Comparison of ENCODE assay signal across 15 mouse cellular contexts in genomic region chr4:134588951-134589350, GRCm38 (mm10). TPM values are rescaled to one million over a fixed set of nuclear protein-coding genes. Genes with fewer than 3 reads are reported as not detected.
DNase-seq lines count a peak whose midpoint lies in the region; ATAC-seq lines count a peak whose summit lies in the region.
"Had no signal": no experiment of that assay in that cellular context is flagged by ENCODE, and none has a peak within 500 bp of the region (broad histone marks: within the 10 kb centered on the region; RNA-seq: fewer than 3 reads in every experiment).

No protein-coding gene starts in this region.

- H3K27me3 ChIP-seq in liver, embryonic 11.5 days (replicated peaks; ENCODE audit: control insufficient read depth, insufficient read depth, low read length): no peaks in the 10 kb centered on the region
- no peaks in the 10 kb centered on the region for H3K27me3 ChIP-seq in lung, embryonic 16.5 days (ENCODE audit: control insufficient read depth, insufficient read depth, low read depth, low read length)
- H3K27me3 ChIP-seq in midbrain, embryonic 15.5 days (replicated peaks): no peaks in the 10 kb centered on the region
- H3K27me3 ChIP-seq: forebrain, embryonic 15.5 days; kidney, embryonic 15.5 days; lung, embryonic 15.5 days had no signal

- H3K9me3 ChIP-seq in liver, embryonic 11.5 days (ENCODE audit: control insufficient read depth, low read length): no peaks in the 10 kb centered on the region
- no peaks in the 10 kb centered on the region for H3K9me3 ChIP-seq in lung, embryonic 16.5 days (ENCODE audit: control insufficient read depth, low read length)
- no peaks in the 10 kb centered on the region for H3K9me3 ChIP-seq in midbrain, embryonic 15.5 days
- H3K9me3 ChIP-seq: embryonic facial prominence, embryonic 15.5 days; forebrain, embryonic 15.5 days; kidney, embryonic 15.5 days; lung, embryonic 15.5 days had no signal

- H3K27ac ChIP-seq in liver, embryonic 11.5 days (ENCODE audit: low read depth, low read length): no peak overlapping the region
- no peak overlapping the region for H3K27ac ChIP-seq in lung, embryonic 16.5 days (ENCODE audit: low read length)
- no peak overlapping the region for H3K27ac ChIP-seq in midbrain, embryonic 15.5 days
- H3K27ac ChIP-seq: embryonic facial prominence, embryonic 15.5 days; forebrain, embryonic 15.5 days; kidney, embryonic 15.5 days; layer of hippocampus, adult 2 months; lung, embryonic 15.5 days had no signal

- no peak for ATAC-seq in liver, embryonic 11.5 days (replicated peaks; ENCODE audit: low FRiP score)
- 0 out of 2 replicates have a peak, but pooled peaks have one; percentile 10 for ATAC-seq in lung, embryonic 16.5 days (ENCODE audit: low read depth)
- peak; percentile 85 for ATAC-seq in monocyte, adult 5-6 weeks (replicated peaks; ENCODE audit: insufficient number of reproducible peaks, low FRiP score, low TSS enrichment, poor library complexity, severe bottlenecking)
- no peak for ATAC-seq in midbrain, embryonic 15.5 days (replicated peaks)
- ATAC-seq in CD4-positive, CD25-positive, alpha-beta regulatory T cell, adult 4 months: no peak
- ATAC-seq: forebrain, embryonic 15.5 days had no signal

- no peak overlapping the region for H3K9ac ChIP-seq in liver, embryonic 11.5 days (ENCODE audit: low read depth, low read length)
- no peak overlapping the region for H3K9ac ChIP-seq in lung, embryonic 16.5 days (ENCODE audit: low read length)
- H3K9ac ChIP-seq in midbrain, embryonic 15.5 days: no peak overlapping the region
- H3K9ac ChIP-seq: embryonic facial prominence, embryonic 15.5 days; forebrain, embryonic 15.5 days; kidney, embryonic 15.5 days; lung, embryonic 15.5 days had no signal

- H3K4me2 ChIP-seq in liver, embryonic 11.5 days: no peak overlapping the region
- no peak overlapping the region for H3K4me2 ChIP-seq in lung, embryonic 16.5 days (ENCODE audit: low read depth, low read length)
- H3K4me2 ChIP-seq in midbrain, embryonic 15.5 days: no peak overlapping the region
- H3K4me2 ChIP-seq: embryonic facial prominence, embryonic 15.5 days; forebrain, embryonic 15.5 days; kidney, embryonic 15.5 days; lung, embryonic 15.5 days had no signal

- intact Hi-C loops in left cerebral cortex, postnatal 25 days (cut with DNase I): no loop called here

- WGBS in liver, embryonic 11.5 days: 86% methylated on average over 5 of the region's 5 CpGs
- 44% methylated on average over 5 of the region's 5 CpGs for WGBS in lung, embryonic 16.5 days
- 90% methylated on average over 5 of the region's 5 CpGs for WGBS in midbrain, embryonic 15.5 days

- H3K36me3 ChIP-seq in liver, embryonic 11.5 days (ENCODE audit: control insufficient read depth, insufficient read depth, low read length): 0 out of 2 replicates have a peak, but pooled peaks cover 2% of the 10 kb centered on the region
- no peaks in the 10 kb centered on the region for H3K36me3 ChIP-seq in lung, embryonic 16.5 days (ENCODE audit: control insufficient read depth, insufficient read depth, low read length)
- no peaks in the 10 kb centered on the region for H3K36me3 ChIP-seq in midbrain, embryonic 15.5 days (replicated peaks)
- H3K36me3 ChIP-seq: embryonic facial prominence, embryonic 15.5 days; forebrain, embryonic 15.5 days; kidney, embryonic 15.5 days; lung, embryonic 15.5 days had no signal

- no peak overlapping the region for H3K4me3 ChIP-seq in liver, embryonic 11.5 days (ENCODE audit: low read depth, low read length)
- H3K4me3 ChIP-seq in lung, embryonic 16.5 days (ENCODE audit: low read length): no peak overlapping the region
- H3K4me3 ChIP-seq in midbrain, embryonic 15.5 days: no peak overlapping the region
- H3K4me3 ChIP-seq: embryonic facial prominence, embryonic 15.5 days; forebrain, embryonic 15.5 days; kidney, embryonic 15.5 days; layer of hippocampus, adult 2 months; lung, embryonic 15.5 days had no signal

- DNase-seq in liver: peak; percentile 29
- no peak for DNase-seq in liver, embryonic 11.5 days (ENCODE audit: low spot score)
- peak; percentile 41 for DNase-seq in adrenal gland, postnatal 25 days
- DNase-seq in left cerebral cortex, postnatal 25 days (ENCODE audit: low spot score in 2 of 2): no peak
- DNase-seq: gastrocnemius, postnatal 10 days; right cerebral cortex, postnatal 14 days had no signal

- peaks cover 4% of the 10 kb centered on the region for H3K4me1 ChIP-seq in liver, embryonic 11.5 days (replicated peaks; ENCODE audit: control insufficient read depth, insufficient read depth, low read length)
- peaks cover 11% of the 10 kb centered on the region for H3K4me1 ChIP-seq in lung, embryonic 16.5 days (replicated peaks; ENCODE audit: control insufficient read depth, insufficient read depth, low read length)
- peaks cover 21% of the 10 kb centered on the region for H3K4me1 ChIP-seq in midbrain, embryonic 15.5 days

RNA-seq across cellular contexts. Expression of gene Selenon, which starts 37.0 kb away (rescaled TPM):
- 12.4 and 13.1 TPM in 2 replicates for polyA plus RNA-seq in liver, embryonic 11.5 days (2014; fragmentation: Nextera tagmentation; extraction: Ambion mirVana)
- total RNA-seq in adrenal gland, postnatal 25 days (2021): 30.5 and 35.2 TPM in 2 replicates
- 9.7 and 10.4 TPM in 2 replicates for polyA plus RNA-seq in lung, embryonic 16.5 days (2015; fragmentation: Nextera tagmentation; extraction: Ambion mirVana)
- 13.0 to 27.3 TPM (median 15.4 TPM) in 3 replicates for total RNA-seq in monocyte, adult 5-6 weeks (2017)
- total RNA-seq in left cerebral cortex, postnatal 25 days (2021): 10 to 100 TPM; 18.6 to 20.9 TPM
- 28.3 and 35.6 TPM in 2 replicates for polyA plus RNA-seq in midbrain, embryonic 15.5 days (2015; fragmentation: Nextera tagmentation; extraction: Ambion mirVana)
- 1 to 10 TPM in 1 of 2 experiments, under 1 TPM in 1; 0.19 to 1.9 TPM for polyA plus RNA-seq in CD4-positive, CD25-positive, alpha-beta regulatory T cell, adult 4 months (2017; shearing (Covaris generic))

RNA-seq across cellular contexts. Expression of gene Mtfr1l, which starts 53.8 kb away (rescaled TPM):
- 107 and 114 TPM in 2 replicates for polyA plus RNA-seq in liver, embryonic 11.5 days (2014; fragmentation: Nextera tagmentation; extraction: Ambion mirVana)
- 118 and 130 TPM in 2 replicates for total RNA-seq in adrenal gland, postnatal 25 days (2021)
- polyA plus RNA-seq in lung, embryonic 16.5 days (2015; fragmentation: Nextera tagmentation; extraction: Ambion mirVana): 110 and 111 TPM in 2 replicates
- total RNA-seq in monocyte, adult 5-6 weeks (2017): 35.4 to 39.0 TPM (median 37.6 TPM) in 3 replicates
- total RNA-seq in left cerebral cortex, postnatal 25 days (2021): 10 to 100 TPM; 60.2 to 60.7 TPM
- polyA plus RNA-seq in midbrain, embryonic 15.5 days (2015; fragmentation: Nextera tagmentation; extraction: Ambion mirVana): 164 and 173 TPM in 2 replicates
- polyA plus RNA-seq in CD4-positive, CD25-positive, alpha-beta regulatory T cell, adult 4 months (2017; shearing (Covaris generic)): 100 to 1,000 TPM in 1 of 2 experiments, 10 to 100 TPM in 1; 83.6 to 119 TPM

Comparison
In these comparisons a context has a peak if more than half of its experiments do, and no peak if none do; other contexts are left out.
1. DNase-seq: peak in liver (single experiment) and adrenal gland, postnatal 25 days (single experiment); none in liver, embryonic 11.5 days (single experiment) and left cerebral cortex, postnatal 25 days (0 of 2).
2. ATAC-seq: peak in lung, embryonic 16.5 days (single experiment) and monocyte, adult 5-6 weeks (single experiment); none in liver, embryonic 11.5 days (single experiment), midbrain, embryonic 15.5 days (single experiment) and CD4-positive, CD25-positive, alpha-beta regulatory T cell, adult 4 months (single experiment).